Mouse (Mus musculus) gastrocnemius, postnatal 25 days (tissue): ENCODE results near the gene Ranbp3. TPM values are rescaled to one million over a fixed set of nuclear protein-coding genes. Genes with fewer than 3 reads are reported as not detected.

Experiments used
- DNase-seq: peaks from one replicate; pipeline ENCODE4 v3.0.0; 2022
- total RNA-seq, 2 experiments: library from RNA; stranded (reverse); gene quantifications; 1 replicate in 1 of 2; 2 replicates in 1 of 2; pipeline ENCODE4 v1.2.3; 2021

The Ranbp3 gene
- total RNA-seq, 2 experiments from 2014 or later: 32.8 to 34.2 TPM

DNA sequence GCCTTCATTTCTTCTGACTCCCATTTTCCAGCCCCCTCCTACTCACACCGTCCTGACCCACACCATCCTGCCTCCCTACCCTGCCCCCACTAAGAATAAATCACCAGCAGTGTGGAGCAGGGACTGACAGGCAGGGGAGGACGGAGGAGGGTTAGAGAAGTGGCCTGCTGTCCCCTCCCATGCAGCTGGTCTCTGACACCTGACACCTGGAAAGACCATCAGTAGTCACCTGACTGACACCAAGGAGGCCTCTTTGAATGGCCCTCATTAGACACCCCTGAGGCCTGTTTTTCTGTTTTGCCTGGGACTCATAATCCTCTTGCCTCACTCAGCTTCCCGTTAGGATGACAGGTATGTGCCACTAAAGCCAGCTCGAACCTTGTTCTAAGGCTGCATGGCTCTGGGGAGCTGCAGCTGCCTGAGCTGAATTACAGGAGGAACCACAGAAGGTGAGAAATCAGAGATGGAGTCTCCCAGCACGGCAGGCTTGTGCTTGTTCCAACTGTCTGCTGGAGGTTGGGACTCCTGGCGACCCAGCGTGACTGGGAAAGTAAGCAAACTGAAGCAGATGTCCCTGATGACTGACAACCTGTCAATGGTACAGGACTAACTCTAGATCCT, 54.0 kb downstream of the Ranbp3 start:
- no peak for DNase-seq

DNA sequence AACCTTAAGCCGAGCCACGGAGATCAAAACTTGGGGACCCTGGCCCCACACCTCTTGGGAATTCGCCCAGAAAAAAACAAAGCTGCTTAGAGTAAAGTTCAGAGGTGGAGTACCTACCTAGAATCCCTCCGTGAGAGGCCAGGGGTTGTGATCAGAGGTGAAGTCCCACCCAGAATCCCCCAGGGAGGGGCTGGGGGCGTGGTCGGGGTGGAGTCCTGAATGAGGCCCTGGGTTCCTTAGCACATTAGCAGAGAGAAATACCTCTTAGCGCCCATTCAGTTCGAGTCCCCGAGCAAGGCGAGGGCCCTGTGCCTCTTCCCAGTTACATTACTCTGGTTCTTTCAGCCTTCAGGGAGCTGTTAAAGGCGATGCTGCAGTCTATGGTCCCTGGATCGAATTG, 54.6 kb downstream of the Ranbp3 start:
- DNase-seq: no peak

DNA sequence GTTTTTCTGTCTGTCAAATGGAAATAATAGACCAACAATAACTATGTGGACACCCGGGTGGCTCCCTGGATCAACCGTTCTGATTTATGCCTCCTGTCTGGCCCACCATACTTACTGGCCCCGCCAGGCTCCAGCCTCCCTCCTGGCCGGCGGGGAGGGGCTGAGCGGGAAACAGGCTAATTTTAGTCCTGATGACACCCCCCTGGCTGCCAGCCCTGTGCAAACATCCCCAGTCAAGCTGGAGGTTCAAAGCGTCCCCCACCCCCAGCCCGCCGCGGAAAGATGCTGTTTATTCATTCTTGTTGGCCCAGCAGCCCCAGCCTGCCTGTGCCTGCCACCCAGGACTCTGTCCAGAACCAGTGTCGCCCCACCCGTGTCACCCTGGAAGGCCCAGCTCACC, 55.0 kb downstream of the Ranbp3 start:
- no peak for DNase-seq

DNA sequence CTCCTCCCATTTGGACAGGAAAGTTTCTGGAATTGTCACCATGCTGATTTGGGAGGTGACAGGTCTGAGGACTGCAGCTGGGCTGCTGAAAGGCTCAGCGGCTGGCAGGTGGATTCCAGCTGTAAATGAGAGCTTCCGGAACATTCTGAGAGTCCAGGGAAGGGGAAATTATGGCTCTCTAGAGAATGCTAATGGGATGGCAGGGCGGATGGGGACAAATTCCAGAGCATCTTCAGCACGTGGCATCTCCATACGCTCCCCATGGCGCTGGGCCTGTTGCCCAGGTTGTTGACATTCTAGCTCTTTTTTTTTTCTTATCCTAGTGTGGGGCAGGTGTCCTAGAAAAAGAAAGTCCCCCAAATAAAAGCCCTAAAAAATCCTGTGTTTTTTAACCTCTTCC, 56.1 kb downstream of the Ranbp3 start:
- DNase-seq: no peak

DNA sequence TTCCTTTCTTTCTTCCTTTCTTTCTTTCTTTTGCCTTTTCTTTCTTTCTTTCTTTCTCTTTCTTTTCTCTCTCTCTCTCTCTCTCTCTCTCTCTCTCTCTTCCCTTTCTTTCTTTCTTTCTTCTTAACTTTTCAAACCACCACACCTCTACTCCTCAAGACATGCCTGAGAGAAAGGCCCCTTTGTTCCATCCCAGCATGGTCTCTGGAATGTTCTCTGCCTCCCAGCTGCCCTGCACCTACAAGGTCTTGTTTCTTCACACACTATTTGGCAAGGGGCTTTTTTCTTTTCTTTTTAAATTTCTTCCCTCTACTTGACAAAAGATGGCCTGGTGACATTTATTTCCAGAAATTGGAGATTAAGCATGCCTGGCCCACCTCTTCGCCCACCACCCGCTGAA, 56.6 kb downstream of the Ranbp3 start:
- no peak for DNase-seq

DNA sequence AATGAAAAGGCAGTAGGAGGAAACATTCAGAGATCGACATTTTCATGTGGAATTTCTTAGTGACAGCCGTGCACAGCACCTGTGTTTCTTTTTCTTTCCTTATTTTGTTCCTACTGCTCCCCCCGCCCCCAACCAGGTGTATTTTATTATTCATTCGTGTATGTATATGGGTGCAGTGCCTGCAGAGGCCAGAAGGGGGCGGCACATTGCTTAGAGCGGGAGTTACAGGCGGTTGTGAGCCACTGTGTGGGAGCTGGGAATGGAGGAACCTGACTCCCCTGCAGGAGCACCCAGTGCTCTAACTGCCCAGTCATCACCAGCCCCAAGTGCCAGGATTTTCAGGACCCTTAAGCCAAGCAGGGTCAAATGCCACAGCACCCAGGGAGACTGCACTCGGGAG, 63.4 kb downstream of the Ranbp3 start:
- DNase-seq: no peak

DNA sequence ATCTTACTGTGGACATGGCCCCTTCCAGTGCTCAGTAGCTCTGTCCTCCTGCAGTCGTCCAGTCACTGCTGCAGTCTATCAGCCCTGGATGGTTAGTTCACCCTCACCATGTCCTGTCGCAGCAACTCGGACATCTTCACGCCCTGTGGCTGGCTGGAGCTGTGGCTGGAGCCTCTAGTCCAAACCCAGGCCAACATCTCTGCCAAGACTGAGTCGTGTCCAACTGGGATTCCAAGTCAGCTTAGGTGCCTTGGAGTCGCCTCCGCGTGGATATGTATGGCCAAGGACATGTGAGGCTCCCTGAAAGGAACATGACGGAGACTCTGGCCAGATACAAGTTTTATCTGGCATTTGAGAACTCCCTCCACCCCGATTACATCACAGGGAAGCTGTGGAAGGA, 65.1 kb downstream of the Ranbp3 start:
- DNase-seq: no peak

DNA sequence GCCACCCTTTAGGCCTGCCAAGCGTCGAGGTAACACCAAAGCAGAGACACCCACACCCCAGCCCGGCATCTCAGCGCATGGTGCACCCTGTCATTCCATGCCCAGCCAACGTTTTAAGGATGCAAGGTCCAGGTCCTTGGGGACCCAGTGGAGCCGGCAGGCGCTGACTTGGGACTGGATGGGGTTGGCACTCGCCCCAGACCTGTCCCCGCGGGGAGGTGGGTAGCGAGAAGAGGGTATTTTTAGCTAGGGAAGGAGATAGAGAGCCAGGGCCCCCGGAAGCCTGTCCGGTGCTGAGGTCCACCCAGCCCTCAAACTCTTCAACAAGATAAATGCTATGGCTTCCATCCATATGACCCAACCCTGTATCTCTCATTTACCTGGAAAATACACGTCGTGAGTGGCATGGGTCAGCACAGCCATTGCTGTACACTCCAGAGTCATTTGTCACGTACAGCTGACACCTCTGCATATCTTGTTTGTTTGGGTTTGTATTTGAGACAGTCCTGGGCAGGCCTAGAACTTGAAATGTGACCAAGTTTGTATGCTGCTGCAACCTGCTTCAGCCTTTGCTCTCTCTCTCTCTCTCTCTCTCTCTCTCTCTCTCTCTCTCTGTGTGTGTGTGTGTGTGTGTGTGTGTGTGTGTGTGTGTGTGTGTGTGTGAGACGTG, 67.2 kb downstream of the Ranbp3 start:
- no peak for DNase-seq

DNA sequence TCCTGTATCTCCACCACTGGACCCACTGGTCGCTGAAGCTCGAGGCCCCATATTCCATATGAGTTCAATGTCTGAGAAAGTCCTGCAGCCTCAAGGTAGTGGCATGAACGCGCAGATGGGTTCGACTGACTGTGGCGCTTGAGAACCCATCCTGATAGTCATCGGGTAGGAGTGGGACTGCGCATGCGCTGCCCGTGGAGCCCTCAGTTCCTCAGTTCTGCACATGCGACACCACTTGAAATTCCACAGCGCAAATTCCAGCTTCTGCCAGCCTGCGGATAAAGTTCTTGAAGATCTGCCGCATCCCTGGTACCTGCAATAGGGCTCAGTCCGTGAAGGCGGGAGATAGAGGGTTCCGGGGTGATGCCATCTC, 67.7 kb downstream of the Ranbp3 start:
- no peak for DNase-seq

DNA sequence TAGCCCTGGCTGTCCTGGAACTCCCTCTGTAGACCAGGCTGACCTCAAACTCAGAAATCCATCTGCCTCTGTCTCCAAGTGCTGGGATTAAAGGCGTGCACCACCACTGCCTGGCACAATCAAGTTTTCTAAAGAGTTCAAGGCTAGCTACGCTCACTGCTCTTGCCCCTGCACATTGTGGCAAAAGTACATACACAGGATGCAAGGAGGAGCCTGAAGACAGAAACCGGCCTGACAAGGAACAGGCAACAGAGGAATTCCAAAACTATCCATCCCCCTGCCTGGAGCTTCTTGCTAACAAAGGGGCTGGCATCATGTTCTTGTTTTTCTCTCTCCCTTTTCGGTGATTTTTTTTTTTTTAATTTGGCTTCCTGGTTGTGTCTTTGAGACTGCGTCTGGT, 71.1 kb downstream of the Ranbp3 start:
- no peak for DNase-seq

DNA sequence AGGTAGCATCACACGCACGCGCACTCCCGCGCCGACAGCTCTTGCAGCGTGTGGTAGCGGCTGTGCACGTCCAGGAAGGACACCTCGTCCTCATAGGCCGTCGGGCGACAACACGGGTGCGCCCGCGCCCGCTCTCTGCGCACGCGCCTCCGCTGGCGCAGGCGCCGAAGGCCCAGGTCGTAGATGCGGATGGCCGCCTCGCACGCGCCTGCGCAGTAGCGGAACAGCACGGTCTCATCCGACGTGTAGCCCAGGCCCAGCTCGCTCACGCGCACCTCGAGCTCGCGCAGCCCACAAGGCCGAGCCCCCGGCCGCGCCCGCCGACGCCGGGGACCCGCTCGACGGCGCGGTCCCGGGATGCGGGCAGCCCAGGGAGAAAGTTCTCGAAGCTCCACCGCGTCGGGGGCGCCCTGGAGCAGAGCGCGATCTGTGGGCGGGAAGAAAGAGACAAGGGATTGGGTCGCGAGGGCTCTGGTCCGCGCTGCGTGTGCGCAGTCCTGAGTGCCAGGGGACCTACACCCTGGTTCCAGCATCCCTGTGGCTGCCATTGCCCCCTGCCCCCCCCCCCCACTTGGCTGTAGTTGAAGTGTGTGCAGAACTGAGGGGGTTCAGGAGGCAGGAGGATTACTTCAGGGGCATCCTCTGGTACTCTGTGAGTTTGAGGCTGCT, 78.4 kb downstream of the Ranbp3 start:
- DNase-seq: no peak

DNA sequence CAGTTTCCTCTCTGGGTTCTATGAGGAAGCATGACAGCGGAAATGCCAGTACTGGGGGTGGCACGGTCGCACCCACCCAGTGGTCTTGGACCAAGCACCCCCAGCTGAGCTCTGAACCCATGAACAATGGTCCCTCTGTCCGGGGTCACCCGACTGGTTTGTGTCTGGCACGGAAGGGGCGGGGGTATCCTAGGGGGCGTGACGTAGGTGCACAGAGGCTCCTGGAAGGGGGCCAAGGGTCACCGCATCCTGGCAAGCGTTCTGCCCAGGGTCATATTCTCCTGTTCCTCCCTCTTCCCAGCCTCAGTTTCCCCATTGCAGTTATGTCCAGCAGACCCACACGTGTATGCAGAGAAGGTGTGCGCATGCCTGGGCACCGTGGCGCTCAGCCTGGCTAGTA, 80.4 kb downstream of the Ranbp3 start:
- DNase-seq: no peak

DNA sequence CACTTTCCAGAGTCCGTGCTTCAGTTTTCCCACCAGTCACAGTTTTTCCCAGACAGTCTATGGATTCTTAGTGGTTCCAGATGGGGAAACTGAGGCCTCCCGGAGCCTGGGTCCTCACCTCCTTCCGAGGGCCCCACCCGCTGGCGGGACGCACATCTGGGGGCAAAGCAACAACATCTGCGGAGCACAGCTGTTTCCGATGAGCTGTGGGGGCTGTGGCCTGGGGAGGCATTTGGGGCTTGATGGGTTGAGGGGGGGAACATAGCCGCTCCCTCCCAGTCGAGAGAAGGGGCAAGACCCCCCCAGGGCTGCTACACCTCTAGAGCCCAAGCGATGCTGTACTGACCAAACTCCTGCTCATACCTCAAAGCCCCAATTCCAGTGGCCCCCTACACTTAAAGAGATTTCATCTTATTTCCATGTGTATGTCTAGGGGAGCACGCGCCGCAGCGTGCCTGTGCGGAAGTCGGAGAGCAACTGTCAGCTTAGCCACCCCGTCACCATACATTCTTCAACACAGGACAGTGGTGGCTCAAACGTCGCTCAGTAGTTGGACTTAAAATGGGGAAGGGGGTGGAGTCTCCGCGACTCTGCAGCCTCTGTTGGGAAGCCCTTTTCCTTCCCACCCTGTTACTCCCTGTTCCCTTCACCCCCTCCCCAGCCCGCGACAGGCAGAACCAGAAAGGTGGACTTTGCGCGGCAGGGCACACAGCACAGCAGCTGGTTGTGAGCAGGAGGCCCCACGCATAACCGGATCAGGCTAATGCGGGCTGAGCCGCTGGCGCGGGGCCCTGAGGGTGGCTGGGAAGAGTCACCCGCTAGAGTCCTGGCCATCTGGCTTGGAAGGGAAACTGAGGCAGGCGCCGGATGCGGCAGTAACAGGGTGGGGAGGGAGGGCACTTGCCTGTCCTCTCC, 81.4 kb downstream of the Ranbp3 start:
- DNase-seq: no peak

DNA sequence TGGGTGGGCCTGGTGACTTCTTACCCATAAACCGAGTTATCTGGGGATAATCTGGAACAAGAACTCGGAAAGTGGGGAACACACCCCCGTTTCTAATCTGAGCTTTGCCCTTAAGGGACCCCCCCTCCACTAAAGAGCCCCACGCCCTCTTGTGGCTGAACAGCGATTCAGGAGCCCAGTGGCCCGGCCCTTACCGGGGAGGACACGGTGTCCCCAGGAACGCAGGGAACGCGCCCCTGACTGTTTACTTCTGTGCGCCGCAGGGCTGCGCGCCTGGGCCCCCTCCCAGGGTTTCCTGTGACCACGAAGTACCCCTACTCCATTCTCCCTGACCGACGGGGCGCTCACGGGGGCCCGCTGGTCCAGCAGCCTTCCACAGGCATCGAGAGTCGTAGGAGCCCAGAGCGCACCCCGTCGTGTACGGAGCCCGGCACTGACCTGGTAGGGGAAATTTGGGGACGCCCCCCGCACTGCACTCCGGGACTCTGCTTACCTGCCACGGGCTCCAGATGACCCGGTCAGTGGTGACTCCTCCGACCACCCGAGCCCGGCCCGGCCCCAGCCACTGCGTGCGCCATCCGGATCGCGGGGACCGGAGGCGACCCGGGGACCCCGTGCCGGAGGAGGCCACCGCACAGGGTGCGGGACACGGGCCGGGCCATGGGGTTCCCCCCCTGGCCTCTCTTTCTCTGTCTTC, 83.8 kb downstream of the Ranbp3 start:
- DNase-seq: no peak

DNA sequence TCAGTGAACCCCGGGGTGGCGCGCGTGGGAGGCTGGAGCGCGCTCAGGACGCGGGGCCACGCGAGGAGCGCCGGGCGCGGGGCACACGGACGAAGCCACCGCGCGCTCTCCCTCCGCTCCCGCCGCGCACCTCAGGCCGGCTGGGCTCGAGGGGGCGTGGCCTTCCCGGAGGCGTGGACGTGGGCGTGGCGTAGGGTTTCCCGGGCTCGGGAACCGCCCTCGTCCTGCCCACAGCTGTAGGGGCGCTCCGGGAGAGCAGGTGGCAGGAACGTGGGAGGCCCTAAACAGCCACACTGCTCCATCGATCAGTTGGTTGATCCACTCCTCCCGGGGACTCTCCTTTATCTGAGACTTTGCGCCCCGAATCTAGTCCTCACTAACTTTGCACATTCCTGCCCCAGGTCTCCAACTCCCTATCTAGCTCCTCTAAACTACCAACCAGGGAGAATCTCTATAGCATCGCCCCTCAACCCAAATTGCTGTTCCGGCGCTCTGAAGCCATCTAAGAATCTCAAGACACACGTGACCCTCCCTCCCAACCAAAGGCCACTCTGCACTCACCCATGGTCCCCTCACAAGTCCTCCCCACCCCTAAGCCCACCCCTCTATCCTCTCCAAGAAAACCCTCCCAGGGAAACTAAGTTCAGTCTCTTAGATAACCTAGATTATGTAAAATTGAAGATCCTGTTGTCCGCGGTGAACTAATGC, 84.5 kb downstream of the Ranbp3 start, which contains the start of gene Nrtn:
Gene Nrtn (minus strand): TSS at position 115 of the 708 bp plus-strand sequence.
- peak; percentile 71 for DNase-seq

DNA sequence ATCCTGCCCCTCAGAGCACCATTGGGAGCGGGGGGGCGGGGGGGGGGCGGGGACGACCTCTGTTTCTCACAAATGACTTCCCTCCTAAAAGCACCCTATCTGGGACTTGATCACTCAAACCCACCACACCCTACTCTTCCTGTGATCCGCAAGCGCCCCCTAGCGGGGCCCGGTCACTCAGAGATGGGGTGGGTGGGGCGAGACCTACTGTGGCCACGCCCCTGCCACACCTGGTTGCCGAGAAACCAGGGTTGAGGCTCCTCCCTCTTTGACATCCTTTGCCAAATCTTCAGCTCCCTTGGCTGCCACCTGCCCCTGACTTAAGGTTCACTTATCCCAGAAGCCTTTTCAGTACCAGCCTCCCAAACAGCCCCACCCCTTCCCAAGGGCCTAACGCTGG, 85.0 kb downstream of the Ranbp3 start:
- peak; percentile 55 for DNase-seq

DNA sequence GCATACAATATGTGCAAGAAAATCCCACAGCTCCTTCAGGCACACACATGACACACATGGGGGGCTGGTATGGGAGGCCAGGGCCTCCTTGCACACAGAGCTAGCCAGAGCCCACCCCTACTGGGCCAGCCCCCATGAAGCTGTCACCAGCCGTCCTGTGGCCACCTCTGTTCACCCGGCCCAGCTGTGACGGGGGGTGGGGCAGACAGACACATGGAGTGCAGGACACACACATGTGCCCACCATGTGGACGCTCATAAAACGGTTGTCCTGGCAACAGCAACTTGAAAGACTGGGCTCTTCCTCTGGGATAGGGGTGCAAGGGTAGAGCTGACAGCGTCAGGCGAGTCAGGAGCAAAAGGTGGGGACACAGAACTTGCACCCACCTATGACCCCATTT, 86.2 kb downstream of the Ranbp3 start:
- no peak for DNase-seq

DNA sequence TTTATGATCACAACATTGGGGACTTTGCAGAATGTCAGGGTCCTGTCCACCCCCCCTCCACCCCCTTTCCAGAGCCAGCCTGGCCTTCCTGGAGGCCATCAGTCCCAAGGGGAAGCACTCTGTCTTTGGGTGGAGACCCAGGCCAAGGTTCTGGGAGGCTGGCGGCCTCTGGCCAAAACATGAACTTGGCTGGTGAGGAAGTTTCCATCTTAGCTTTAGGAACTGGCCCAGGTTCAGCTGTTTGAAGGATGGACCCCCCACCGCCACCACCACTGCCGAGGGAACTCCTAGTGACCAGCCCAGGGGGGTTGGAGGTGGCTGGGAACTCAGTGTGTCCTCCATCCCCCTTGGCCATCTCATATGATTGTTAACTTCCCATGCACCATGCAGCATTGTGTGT, 88.0 kb downstream of the Ranbp3 start:
- no peak for DNase-seq
